Mouse (Mus musculus): Measurements from ENCODE around the gene Defa37. TPM values are rescaled to one million over a fixed set of nuclear protein-coding genes. Genes with fewer than 3 reads are reported as not detected.

The Defa37 gene
- not detected for polyA plus RNA-seq (2017; shearing (Covaris generic))

GRCm38 (mm10) chr8:21565086-21565485 lies at the start of gene Defa37:
Gene Defa37, plus strand, starts transcription at chr8:21565386.

GRCm38 (mm10) chr8:21528732-21529131 lies 36.5 kb upstream of the Defa37 start, which contains the start of gene Defa32:
Gene Defa32, plus strand, starts transcription at chr8:21529032.

GRCm38 (mm10) chr8:21582706-21583105 lies 17.5 kb downstream of the Defa37 start, which contains the start of gene Defa28:
Gene Defa28, plus strand, starts transcription at chr8:21583006.

GRCm38 (mm10) chr8:21594408-21594807 lies 29.2 kb downstream of the Defa37 start, which contains the start of gene Gm7861:
Gene Gm7861, minus strand, starts transcription at chr8:21594508.

Other genes with a start within 250 kb of the Defa37 start
- not detected for gene Defa27, start 249.8 kb upstream of the Defa37 start, polyA plus RNA-seq (2017; shearing (Covaris generic))
- not detected for gene Defa29, start 238.4 kb upstream of the Defa37 start, polyA plus RNA-seq (2017; shearing (Covaris generic))
- not detected for gene Defa2, start 186.9 kb upstream of the Defa37 start, polyA plus RNA-seq (2017; shearing (Covaris generic))
- not detected for gene Defa33, start 173.6 kb upstream of the Defa37 start, polyA plus RNA-seq (2017; shearing (Covaris generic))
- gene Defa36, start 138.0 kb upstream of the Defa37 start, polyA plus RNA-seq (2017; shearing (Covaris generic)): not detected
- gene Gm7849, start 108.8 kb upstream of the Defa37 start, polyA plus RNA-seq (2017; shearing (Covaris generic)): not detected
- not detected for gene Defa20, start 56.1 kb upstream of the Defa37 start, polyA plus RNA-seq (2017; shearing (Covaris generic))
- not detected for gene Defa32, start 36.4 kb upstream of the Defa37 start, polyA plus RNA-seq (2017; shearing (Covaris generic))
- gene Defa28, start 17.6 kb downstream of the Defa37 start, polyA plus RNA-seq (2017; shearing (Covaris generic)): not detected
- gene Gm7861, start 29.1 kb downstream of the Defa37 start, polyA plus RNA-seq (2017; shearing (Covaris generic)): not detected
- not detected for gene Defa26, start 52.8 kb downstream of the Defa37 start, polyA plus RNA-seq (2017; shearing (Covaris generic))
- not detected for gene Defa17, start 90.4 kb downstream of the Defa37 start, polyA plus RNA-seq (2017; shearing (Covaris generic))
- not detected for gene Defa34, start 100.4 kb downstream of the Defa37 start, polyA plus RNA-seq (2017; shearing (Covaris generic))
- gene AY761184, start 138.3 kb downstream of the Defa37 start, polyA plus RNA-seq (2017; shearing (Covaris generic)): not detected
- gene Defa24, start 169.1 kb downstream of the Defa37 start, polyA plus RNA-seq (2017; shearing (Covaris generic)): not detected

Measured in CD4-positive, CD25-positive, alpha-beta regulatory T cell (primary cell).